Mouse (Mus musculus) telencephalon, adult 2 months (tissue): ENCODE measurements around the gene Klhl31.

ENCODE experiments used
- DNase-seq: peaks from one replicate; pipeline ENCODE4 v3.0.0-alpha.2; 2011; ENCODE audit warnings: low read depth, low spot score

Klhl31 gene

GRCm38 (mm10) chr9:77636450-77636951, at the start of gene Klhl31:
Gene Klhl31, plus strand, starts transcription at chr9:77636500.
- no peak for DNase-seq

GRCm38 (mm10) chr9:77586806-77587591, 49.3 kb upstream of the Klhl31 start:
- DNase-seq = no peak

GRCm38 (mm10) chr9:77587616-77588015, 48.7 kb upstream of the Klhl31 start:
- no peak for DNase-seq

- DNase-seq = no peak
Measured at GRCm38 (mm10) chr9:77589496-77589895, 46.8 kb upstream of the Klhl31 start.

GRCm38 (mm10) chr9:77592423-77592822, 43.9 kb upstream of the Klhl31 start:
- DNase-seq = no peak

GRCm38 (mm10) chr9:77595006-77595626, 41.2 kb upstream of the Klhl31 start:
- no peak for DNase-seq

GRCm38 (mm10) chr9:77596355-77596754, 39.9 kb upstream of the Klhl31 start:
- DNase-seq = peak; percentile 53

GRCm38 (mm10) chr9:77598560-77598959, 37.7 kb upstream of the Klhl31 start:
- DNase-seq = no peak

GRCm38 (mm10) chr9:77602302-77603266, 33.7 kb upstream of the Klhl31 start:
- no peak for DNase-seq

GRCm38 (mm10) chr9:77603965-77604509, 32.3 kb upstream of the Klhl31 start:
- DNase-seq = no peak

GRCm38 (mm10) chr9:77607295-77607694, 29.0 kb upstream of the Klhl31 start:
- no peak for DNase-seq

- no peak for DNase-seq
Measured at GRCm38 (mm10) chr9:77607840-77608239, 28.5 kb upstream of the Klhl31 start.

GRCm38 (mm10) chr9:77610811-77611210, 25.5 kb upstream of the Klhl31 start:
- no peak for DNase-seq

- no peak for DNase-seq
Measured at GRCm38 (mm10) chr9:77612349-77612748, 24.0 kb upstream of the Klhl31 start.

GRCm38 (mm10) chr9:77615868-77616267, 20.4 kb upstream of the Klhl31 start:
- no peak for DNase-seq

- DNase-seq = no peak
Measured at GRCm38 (mm10) chr9:77616796-77617195, 19.5 kb upstream of the Klhl31 start.

- no peak for DNase-seq
Measured at GRCm38 (mm10) chr9:77617751-77618150, 18.5 kb upstream of the Klhl31 start.

- no peak for DNase-seq
Measured at GRCm38 (mm10) chr9:77618392-77618791, 17.9 kb upstream of the Klhl31 start.

- DNase-seq = no peak
Measured at GRCm38 (mm10) chr9:77620077-77620476, 16.2 kb upstream of the Klhl31 start.

- DNase-seq = no peak
Measured at GRCm38 (mm10) chr9:77620482-77620881, 15.8 kb upstream of the Klhl31 start.

GRCm38 (mm10) chr9:77622874-77623273, 13.4 kb upstream of the Klhl31 start:
- no peak for DNase-seq
